Comparison of ENCODE assay signal across 9 mouse cellular contexts in the genomic region with DNA sequence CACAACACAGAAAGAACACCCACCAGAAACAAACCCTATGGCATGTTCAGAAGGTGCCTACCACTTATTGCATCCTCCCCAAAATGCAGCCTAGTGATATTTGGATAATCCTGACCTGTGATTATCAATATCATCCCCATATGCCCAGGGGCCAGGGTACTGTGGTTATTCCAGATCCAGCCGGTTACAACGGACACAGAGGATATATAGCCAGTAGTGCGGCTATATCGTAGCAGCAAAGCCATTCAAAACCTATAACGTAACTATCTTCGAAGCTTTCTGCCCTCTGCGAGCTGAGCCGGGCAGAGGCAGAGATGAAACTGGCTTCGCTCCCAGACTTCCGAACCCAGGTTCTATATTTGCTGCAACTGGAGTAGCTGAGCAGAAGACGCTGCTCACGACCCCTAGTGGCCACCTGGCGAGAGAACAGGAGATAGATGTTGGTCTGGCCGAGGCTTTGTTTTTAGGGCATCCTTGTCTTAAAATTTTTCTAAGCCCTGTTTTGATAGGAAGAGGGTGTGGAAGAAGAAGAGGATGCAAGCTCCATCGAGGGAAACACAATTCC. TPM values are rescaled to one million over a fixed set of nuclear protein-coding genes. Genes with fewer than 3 reads are reported as not detected.
DNase-seq lines count a peak whose midpoint lies in the region; ATAC-seq and TF ChIP-seq lines count a peak whose summit lies in the region.
"Had no signal": no experiment of that assay in that cellular context is flagged by ENCODE, and none has a peak within 500 bp of the region (broad histone marks: within the 10 kb centered on the region; RNA-seq: fewer than 3 reads in every experiment).

No protein-coding gene starts in this region.

- 5% methylated on average over 15 of the region's 15 CpGs for WGBS in hindbrain, postnatal 0 days
- WGBS in liver, embryonic 14.5 days (ENCODE audit: insufficient replicate concordance) = 9% methylated on average over 15 of the region's 15 CpGs
- 6% methylated on average over 15 of the region's 15 CpGs for WGBS in neural tube, embryonic 14.5 days

- no peak overlapping the region for H3K9ac ChIP-seq in ES-Bruce4 (ENCODE audit: low read depth, poor library complexity, severe bottlenecking)
- no peak overlapping the region for H3K9ac ChIP-seq in hindbrain, postnatal 0 days (replicated peaks; ENCODE audit: low read length)
- no peak overlapping the region for H3K9ac ChIP-seq in liver, embryonic 14.5 days (replicated peaks)
- H3K9ac ChIP-seq in neural tube, embryonic 14.5 days (replicated peaks; ENCODE audit: low read depth, low read length) = no peak overlapping the region

- H3K27me3 ChIP-seq in ES-Bruce4 (ENCODE audit: control insufficient read depth, insufficient read depth, low read length, poor library complexity, severe bottlenecking) = peaks cover 11% of the 10 kb centered on the region
- H3K27me3 ChIP-seq in hindbrain, postnatal 0 days (ENCODE audit: insufficient read depth, low read length) = peaks cover 52% of the 10 kb centered on the region
- H3K27me3 ChIP-seq in liver, embryonic 14.5 days (ENCODE audit: control insufficient read depth, insufficient read depth, low read length) = peaks cover 48% of the 10 kb centered on the region
- H3K27me3 ChIP-seq in neural tube, embryonic 14.5 days (ENCODE audit: control insufficient read depth, insufficient read depth, low read length) = peaks cover 27% of the 10 kb centered on the region

- no peak overlapping the region for H3K27ac ChIP-seq in gastrocnemius, adult 2 months
- H3K27ac ChIP-seq in ES-Bruce4 (ENCODE audit: insufficient read depth, low read length) = no peak overlapping the region
- H3K27ac ChIP-seq in hindbrain, postnatal 0 days = no peak overlapping the region
- H3K27ac ChIP-seq in liver, embryonic 14.5 days = no peak overlapping the region
- no peak overlapping the region for H3K27ac ChIP-seq in neural tube, embryonic 14.5 days (ENCODE audit: low read depth, low read length)

- no peak overlapping the region for H3K4me3 ChIP-seq in gastrocnemius, adult 2 months
- H3K4me3 ChIP-seq in ES-Bruce4 (ENCODE audit: low read depth, low read length) = no peak overlapping the region
- 0 out of 2 replicates have a peak overlapping the region, but pooled peaks have one; percentile 13 for H3K4me3 ChIP-seq in hindbrain, postnatal 0 days (ENCODE audit: low read length)
- H3K4me3 ChIP-seq in liver, embryonic 14.5 days (ENCODE audit: insufficient read depth in 1 of 2, low read depth in 2 of 2, low read length in 2 of 2) = no peak overlapping the region
- H3K4me3 ChIP-seq in neural tube, embryonic 14.5 days (ENCODE audit: low read depth, low read length) = no peak overlapping the region; the same call in 1 of the 2 replicates

- no peaks in the 10 kb centered on the region for H3K36me3 ChIP-seq in ES-Bruce4 (ENCODE audit: control insufficient read depth, insufficient read depth, low read length, poor library complexity, severe bottlenecking)
- H3K36me3 ChIP-seq in hindbrain, postnatal 0 days (ENCODE audit: insufficient read depth, low read length) = no peaks in the 10 kb centered on the region
- no peaks in the 10 kb centered on the region for H3K36me3 ChIP-seq in liver, embryonic 14.5 days (replicated peaks; ENCODE audit: control insufficient read depth, insufficient read depth, low read depth)
- no peaks in the 10 kb centered on the region for H3K36me3 ChIP-seq in neural tube, embryonic 14.5 days (ENCODE audit: control insufficient read depth, insufficient read depth, low read length)

- peak; percentile 59 for TF ChIP-seq CTCF in gastrocnemius, adult 2 months (IDR thresholded peaks at IDR 0.05)
- peak; percentile 67 for TF ChIP-seq CTCF in ES-Bruce4 (IDR thresholded peaks at IDR 0.05; ENCODE audit: low read depth, low read length)
- peak; percentile 81 for TF ChIP-seq CTCF in hindbrain, postnatal 0 days (IDR thresholded peaks at IDR 0.05; ENCODE audit: low read depth)
- peak; percentile 59 for TF ChIP-seq CTCF in liver, embryonic 14.5 days (IDR thresholded peaks at IDR 0.05; ENCODE audit: low read depth)

- peak; percentile 35; the same call in 1 of the 2 replicates for ATAC-seq in hindbrain, postnatal 0 days
- no peak for ATAC-seq in liver, embryonic 14.5 days (ENCODE audit: insufficient read depth)
- peak; percentile 33; the same call in 1 of the 2 replicates for ATAC-seq in neural tube, embryonic 14.5 days (ENCODE audit: low read depth)

- peak; percentile 58 for DNase-seq in gastrocnemius, adult 2 months
- DNase-seq in gastrocnemius, postnatal 36 days = no peak
- peak; percentile 77 for DNase-seq in embryo, embryonic 10.5 days (ENCODE audit: low spot score)
- peak; percentile 85 for DNase-seq in hindbrain, postnatal 0 days (ENCODE audit: low spot score)
- DNase-seq in liver, embryonic 14.5 days (ENCODE audit: low read depth in 3 of 3, low spot score in 3 of 3) = no peak
- DNase-seq in urinary bladder, adult 2 months (ENCODE audit: low spot score) = no peak

- no peaks in the 10 kb centered on the region for H3K9me3 ChIP-seq in ES-Bruce4 (replicated peaks; ENCODE audit: control insufficient read depth, insufficient read depth, low read length, poor library complexity, severe bottlenecking)
- H3K9me3 ChIP-seq in hindbrain, postnatal 0 days (ENCODE audit: low read length) = no peaks in the 10 kb centered on the region
- H3K9me3 ChIP-seq in liver, embryonic 14.5 days (ENCODE audit: control insufficient read depth, low read length) = no peaks in the 10 kb centered on the region
- H3K9me3 ChIP-seq in neural tube, embryonic 14.5 days (ENCODE audit: control insufficient read depth, low read length) = no peaks in the 10 kb centered on the region

- H3K4me2 ChIP-seq in hindbrain, postnatal 0 days (ENCODE audit: low read depth, low read length) = peak overlapping the region; percentile 31
- H3K4me2 ChIP-seq in liver, embryonic 14.5 days (ENCODE audit: low read depth) = peak overlapping the region; percentile 11
- H3K4me2 ChIP-seq in neural tube, embryonic 14.5 days (ENCODE audit: low read depth, low read length) = peak overlapping the region; percentile 29

- H3K4me1 ChIP-seq in ES-Bruce4 (ENCODE audit: control insufficient read depth, insufficient read depth, low read length) = no peaks in the 10 kb centered on the region
- no peaks in the 10 kb centered on the region for H3K4me1 ChIP-seq in hindbrain, postnatal 0 days (ENCODE audit: insufficient read depth, low read length)
- H3K4me1 ChIP-seq in liver, embryonic 14.5 days (replicated peaks; ENCODE audit: control insufficient read depth in 2 of 2, insufficient read depth in 2 of 2, low read length in 1 of 2) = 0 out of 4 replicates have a peak, but pooled peaks cover 0 to 2% of the 10 kb centered on the region in 2 experiments
- peaks cover 9% of the 10 kb centered on the region; the same call in 1 of the 2 replicates for H3K4me1 ChIP-seq in neural tube, embryonic 14.5 days (ENCODE audit: control insufficient read depth, insufficient read depth, low read length)

- TF ChIP-seq EP300 in ES-Bruce4 (IDR thresholded peaks at IDR 0.05; ENCODE audit: insufficient read depth, low read depth, low read length) = no peak
- TF ChIP-seq EP300 in liver, embryonic 14.5 days (IDR thresholded peaks at IDR 0.05; ENCODE audit: low read depth) = no peak

- no peak for TF ChIP-seq POLR2A in ES-Bruce4 (IDR thresholded peaks at IDR 0.05; ENCODE audit: insufficient read depth, low read length)

- intact Hi-C loops in gastrocnemius, adult 2 months (cut with DNase I) = no loop called here
- intact Hi-C loops in gastrocnemius, postnatal 36 days (cut with DNase I) = loop anchor here (10.0 kb wide), 1 partner anchor 333 kb away; no protein-coding TSS in a partner anchor

RNA-seq across cellular contexts. Expression of gene Onecut1, which starts 6.0 kb away (rescaled TPM):
- total RNA-seq in gastrocnemius, adult 2 months (2021) = not detected
- not detected for total RNA-seq in gastrocnemius, postnatal 36 days (2021)
- 0.44 TPM in 1 of 2 replicates, not detected in the other for polyA plus RNA-seq in ES-Bruce4 (2011; ENCODE audit: insufficient read depth, insufficient read length, low read depth, missing spikeins)
- 2.6 and 4.2 TPM in 2 replicates for total RNA-seq in hindbrain, postnatal 0 days (2014; rRNA removed)
- polyA plus RNA-seq in hindbrain, postnatal 0 days (2015; fragmentation: Nextera tagmentation; extraction: Ambion mirVana) = 1.9 and 2.6 TPM in 2 replicates
- 0.84 and 1.1 TPM in 2 replicates for polyA plus RNA-seq in liver, embryonic 14.5 days (2012; rRNA removed)
- polyA plus RNA-seq in liver, embryonic 14.5 days (2014; fragmentation: Nextera tagmentation; extraction: Ambion mirVana) = 0.77 and 1.6 TPM in 2 replicates
- polyA plus RNA-seq in neural tube, embryonic 14.5 days (2014; fragmentation: Nextera tagmentation; extraction: Ambion mirVana) = 3.5 and 4.6 TPM in 2 replicates
- not detected in 2 replicates for polyA plus RNA-seq in urinary bladder, adult 2 months (2012; rRNA removed)
- polyA plus RNA-seq: heart, embryonic 16.5 days had no signal

Comparison
In these comparisons a context has a peak if more than half of its experiments do, and no peak if none do; other contexts are left out.
1. DNase-seq: peak in gastrocnemius, adult 2 months (single experiment), embryo, embryonic 10.5 days (single experiment) and hindbrain, postnatal 0 days (single experiment); none in gastrocnemius, postnatal 36 days (0 of 2), liver, embryonic 14.5 days (0 of 3) and urinary bladder, adult 2 months (single experiment).
2. Peak in every context shown above with its lines, with median percentiles within 50 percentile points of each other: CTCF ChIP-seq and H3K4me2 ChIP-seq.